8 mouse cellular contexts compared by ENCODE assay signal in genomic region chr9:53771344-53772021, GRCm38 (mm10). TPM values are rescaled to one million over a fixed set of nuclear protein-coding genes. Genes with fewer than 3 reads are reported as not detected.
A peak's percentile ranks its signal among the peaks of the same experiment; 100 is the strongest.
DNase-seq lines count a peak whose midpoint lies in the region; ATAC-seq and TF ChIP-seq lines count a peak whose summit lies in the region.

Slc35f2 (plus strand) TSS chr9:53771538.

- no peaks in the 10 kb centered on the region for H3K9me3 ChIP-seq in CH12.LX (replicated peaks; ENCODE audit: low read length)
- H3K9me3 ChIP-seq in forebrain, embryonic 10.5 days: 0 out of 2 replicates have a peak, but pooled peaks cover 6% of the 10 kb centered on the region
- no peaks in the 10 kb centered on the region for H3K9me3 ChIP-seq in hindbrain, embryonic 12.5 days (replicated peaks)
- H3K9me3 ChIP-seq in lung, postnatal 0 days (ENCODE audit: low read length): no peaks in the 10 kb centered on the region

- in situ Hi-C loops in CH12.LX (cut with MboI; ENCODE audit: low pct_ligation_motif_present, low pct_unique_long_range_greater_than_20kb, low sequenced_read_pairs): no loop called here

- no peaks in the 10 kb centered on the region for H3K79me2 ChIP-seq in CH12.LX (replicated peaks; ENCODE audit: control insufficient read depth, extremely low read depth, insufficient read depth, poor library complexity, severe bottlenecking)

- H3K36me3 ChIP-seq in CH12.LX (replicated peaks in 1 of 2; ENCODE audit: control insufficient read depth in 1 of 2, insufficient read depth in 1 of 2, low read length in 1 of 2): no peaks in the 10 kb centered on the region
- H3K36me3 ChIP-seq in forebrain, embryonic 10.5 days (replicated peaks): no peaks in the 10 kb centered on the region
- no peaks in the 10 kb centered on the region for H3K36me3 ChIP-seq in hindbrain, embryonic 12.5 days
- no peaks in the 10 kb centered on the region for H3K36me3 ChIP-seq in lung, postnatal 0 days (ENCODE audit: insufficient read depth, low read length)

- peak within 1 kb of the TSS in 2 of 3 experiments; percentile 8 to 57 for H3K4me3 ChIP-seq in CH12.LX (replicated peaks in 1 of 3; ENCODE audit: low read depth in 2 of 3, low read length in 2 of 3, poor library complexity in 1 of 3)
- peak within 1 kb of the TSS; percentile 73 for H3K4me3 ChIP-seq in forebrain, embryonic 10.5 days
- H3K4me3 ChIP-seq in hindbrain, embryonic 12.5 days: peak within 1 kb of the TSS; percentile 59
- H3K4me3 ChIP-seq in lung, postnatal 0 days (ENCODE audit: low read depth, low read length): peak within 1 kb of the TSS; percentile 51

- ATAC-seq in hindbrain, embryonic 12.5 days (ENCODE audit: low FRiP score): peak; percentile 71
- peak; percentile 47 for ATAC-seq in lung, postnatal 0 days

- TF ChIP-seq EP300 in CH12.LX (IDR thresholded peaks at IDR 0.05; ENCODE audit: low read length): no peak
- TF ChIP-seq EP300 in lung, postnatal 0 days (IDR thresholded peaks at IDR 0.05): no peak

- no peaks in the 10 kb centered on the region for H3K4me1 ChIP-seq in CH12.LX (ENCODE audit: control insufficient read depth in 1 of 2, insufficient read depth in 2 of 2)
- peaks cover 19% of the 10 kb centered on the region for H3K4me1 ChIP-seq in forebrain, embryonic 10.5 days
- peaks cover 13% of the 10 kb centered on the region for H3K4me1 ChIP-seq in hindbrain, embryonic 12.5 days
- peaks cover 12% of the 10 kb centered on the region; the same call in 1 of the 2 replicates for H3K4me1 ChIP-seq in lung, postnatal 0 days (ENCODE audit: insufficient read depth, low read depth, low read length)

- DNase-seq in CH12.LX (ENCODE audit: extremely low read depth): no peak
- DNase-seq in adrenal gland, postnatal 36 days: peak; percentile 33 to 43
- peak; percentile 51 for DNase-seq in forebrain, embryonic 10.5 days (ENCODE audit: extremely low spot score, low spot score)
- peak; percentile 42 to 55 for DNase-seq in layer of hippocampus, postnatal 10 days (ENCODE audit: low spot score in 2 of 2)
- peak; percentile 22 for DNase-seq in lung, postnatal 0 days (ENCODE audit: low spot score)
- DNase-seq in ovary, postnatal 36 days (ENCODE audit: low spot score): peak; percentile 59
- peak; percentile 81 for DNase-seq in thymus, postnatal 4 days

- TF ChIP-seq POLR2A in CH12.LX (IDR thresholded peaks at IDR 0.05; ENCODE audit: low read depth, low read length): peak; percentile 32; the same call in 1 of the 2 replicates

- 0 out of 2 replicates have a peak within 1 kb of the TSS, but pooled peaks have one; percentile 21 for H3K9ac ChIP-seq in CH12.LX (ENCODE audit: insufficient read depth, low read depth)
- peak within 1 kb of the TSS; percentile 66 for H3K9ac ChIP-seq in hindbrain, embryonic 12.5 days
- 0 out of 2 replicates have a peak within 1 kb of the TSS, but pooled peaks have one; percentile 29 for H3K9ac ChIP-seq in lung, postnatal 0 days (replicated peaks; ENCODE audit: low read depth)

- peak within 1 kb of the TSS; percentile 71 for H3K4me2 ChIP-seq in CH12.LX (ENCODE audit: insufficient read depth, low read depth, poor library complexity, severe bottlenecking)
- peak within 1 kb of the TSS; percentile 98 for H3K4me2 ChIP-seq in hindbrain, embryonic 12.5 days (replicated peaks)
- H3K4me2 ChIP-seq in lung, postnatal 0 days (replicated peaks; ENCODE audit: low read depth, low read length): peak within 1 kb of the TSS; percentile 96

- no peak for TF ChIP-seq CTCF in CH12.LX (conservative IDR thresholded peaks at IDR 0.05 in 1 of 2, IDR thresholded peaks at IDR 0.05 in 1 of 2; ENCODE audit: low read depth in 2 of 2, low read length in 2 of 2)
- TF ChIP-seq CTCF in lung, postnatal 0 days (IDR thresholded peaks at IDR 0.05): no peak

- H3K27ac ChIP-seq in CH12.LX (ENCODE audit: insufficient read depth, low read depth): no peak within 1 kb of the TSS
- H3K27ac ChIP-seq in forebrain, embryonic 10.5 days: peak within 1 kb of the TSS; percentile 81
- no peak within 1 kb of the TSS for H3K27ac ChIP-seq in hindbrain, embryonic 12.5 days
- no peak within 1 kb of the TSS for H3K27ac ChIP-seq in lung, postnatal 0 days (ENCODE audit: low read length)

- WGBS in forebrain, embryonic 10.5 days: under 1% methylated on average over 50 of the region's 50 CpGs
- under 1% methylated on average over 50 of the region's 50 CpGs for WGBS in hindbrain, embryonic 12.5 days
- under 1% methylated on average over 41 of the region's 50 CpGs for WGBS in lung, postnatal 0 days

- H3K27me3 ChIP-seq in CH12.LX (replicated peaks): no peaks in the 10 kb centered on the region
- peaks cover 38% of the 10 kb centered on the region for H3K27me3 ChIP-seq in forebrain, embryonic 10.5 days (ENCODE audit: poor library complexity, severe bottlenecking)
- peaks cover 35% of the 10 kb centered on the region for H3K27me3 ChIP-seq in hindbrain, embryonic 12.5 days
- H3K27me3 ChIP-seq in lung, postnatal 0 days (replicated peaks; ENCODE audit: insufficient read depth, low read length): no peaks in the 10 kb centered on the region

- TF ChIP-seq RAD21 in CH12.LX (IDR thresholded peaks at IDR 0.05; ENCODE audit: low read depth, low read length): no peak

- dilution Hi-C loops in CH12.LX (cut with MboI; ENCODE audit: extremely low pct_ligation_motif_present, extremely low pct_unique_long_range_greater_than_20kb, low sequenced_read_pairs): no loop called here

TF ChIP-seq in CH12.LX, 34 proteins besides CTCF, POLR2A, EP300 and RAD21:
- TF ChIP-seq PAX5 (IDR thresholded peaks at IDR 0.05; ENCODE audit: low read length) (no peak), MXI1 (IDR thresholded peaks at IDR 0.05; ENCODE audit: low read depth, low read length) (peak; percentile 24; the same call in 1 of the 2 replicates)

RNA-seq across cellular contexts. Expression of gene Slc35f2, which starts in this region (rescaled TPM):
- total RNA-seq in CH12.LX (2012; rRNA removed) (3.1 and 3.4 TPM in 2 replicates), CH12.LX (2014; rRNA removed) (0.13 and 0.14 TPM in 2 replicates)
- 0.25 and 0.47 TPM in 2 replicates for polyA plus RNA-seq in CH12.LX (2012; ENCODE audit: insufficient read length, low read depth)
- total RNA-seq in adrenal gland, postnatal 36 days (2021): under 1 TPM; 0.36 to 0.92 TPM
- polyA plus RNA-seq in forebrain, embryonic 10.5 days (2016; fragmentation: Nextera tagmentation; extraction: Ambion mirVana): 6.6 and 8.4 TPM in 2 replicates
- polyA plus RNA-seq in hindbrain, embryonic 12.5 days (2016; fragmentation: Nextera tagmentation; extraction: Ambion mirVana): 3.0 and 3.7 TPM in 2 replicates
- total RNA-seq in layer of hippocampus, postnatal 10 days (2021): 1 to 10 TPM; 9.4 to 9.8 TPM
- polyA plus RNA-seq in lung, postnatal 0 days (2015; fragmentation: Nextera tagmentation; extraction: Ambion mirVana): 1.2 TPM in 2 replicates

Comparison
In these comparisons a context has a peak if more than half of its experiments do, and no peak if none do; other contexts are left out.
1. Peak in DNase-seq in adrenal gland, postnatal 36 days; RNA of the gene not detected or under 1 TPM.